Mouse (Mus musculus) layer of hippocampus, adult 8-10 months (tissue): ENCODE data around the gene Anks4b. TPM values are rescaled to one million over a fixed set of nuclear protein-coding genes. Genes with fewer than 3 reads are reported as not detected.

Source experiments
- DNase-seq, 2 experiments: peaks; one replicate each; pipeline ENCODE4 v3.0.0; 2022; ENCODE audit warnings: low spot score in 2 of 2
- total RNA-seq, 4 experiments: library from RNA; stranded (reverse); gene quantifications; 2 replicates each; pipeline ENCODE4 v1.2.4; 2022

The Anks4b gene
- under 1 TPM; 0.22 to 0.45 (median 0.34) TPM for total RNA-seq

DNA sequence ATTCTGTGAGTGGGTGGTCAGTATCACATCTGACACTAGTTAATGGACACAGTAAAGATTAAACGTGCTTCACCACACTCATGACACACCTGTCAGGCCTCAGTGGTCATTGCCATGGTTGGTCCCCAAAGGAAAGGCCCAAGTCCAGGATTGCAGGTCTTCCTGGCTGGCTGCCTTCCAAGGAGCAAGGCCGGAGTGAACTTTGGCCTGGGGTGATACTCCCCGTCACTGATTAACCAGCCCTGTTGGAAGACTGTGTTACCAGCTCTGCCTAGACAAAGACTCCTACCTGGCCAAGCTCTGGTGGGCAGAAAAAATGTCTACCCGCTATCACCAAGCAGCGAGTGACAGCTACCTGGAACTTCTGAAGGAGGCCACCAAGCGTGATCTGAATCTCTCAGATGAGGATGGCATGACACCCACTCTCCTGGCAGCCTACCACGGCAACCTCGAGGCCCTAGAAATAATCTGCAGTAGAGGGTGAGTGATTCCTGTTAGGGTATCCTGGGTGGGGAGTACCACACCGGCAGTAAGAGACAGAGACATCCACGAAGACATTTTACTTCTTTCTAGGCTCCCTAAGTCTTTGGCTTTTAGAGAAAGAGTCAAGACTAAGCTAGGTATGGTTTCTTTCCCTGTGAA lies at the start of gene Anks4b:
Anks4b (plus strand) TSS at position 256 of the 642 bp plus-strand sequence.
- no peak for DNase-seq

GRCm38 (mm10) chr7:120124844-120125243 lies 48.8 kb upstream of the Anks4b start:
- peak; percentile 66 to 79 for DNase-seq

DNA sequence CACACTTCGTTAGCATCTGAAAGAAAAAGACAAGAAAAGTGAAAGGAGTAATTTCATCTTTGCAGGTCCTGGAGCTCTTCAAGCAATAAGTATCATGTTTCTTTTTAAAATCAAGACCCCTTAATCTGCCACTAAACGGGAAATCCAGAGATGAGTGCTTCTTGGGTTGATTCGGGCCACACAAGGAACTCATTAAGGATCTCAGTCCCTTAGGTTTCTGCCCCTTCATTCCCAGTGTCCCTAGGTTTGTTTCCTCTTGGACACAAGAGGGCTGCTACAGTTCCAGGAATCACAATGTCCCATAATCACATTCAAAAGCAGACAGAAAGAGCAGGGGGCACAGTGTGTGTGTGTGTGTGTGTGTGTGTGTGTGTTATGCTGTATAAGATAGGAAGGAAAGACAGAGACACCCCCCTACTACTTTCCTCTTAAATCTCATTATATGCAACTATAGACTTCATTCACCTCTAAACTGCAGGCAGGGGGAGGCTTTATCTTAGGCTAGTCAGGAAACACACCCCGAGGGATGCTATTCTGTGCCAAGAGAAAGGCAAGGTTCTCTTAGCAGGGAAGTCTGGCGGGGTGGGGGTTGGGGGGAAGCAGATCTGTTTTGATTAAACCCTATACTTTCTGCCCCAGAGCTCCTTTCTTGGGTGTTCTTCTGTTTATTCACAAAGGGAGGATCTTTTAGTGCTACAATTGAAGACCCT lies 46.5 kb upstream of the Anks4b start:
- no peak for DNase-seq

- no peak for DNase-seq
Observed at GRCm38 (mm10) chr7:120127686-120128059, 46.0 kb upstream of the Anks4b start.

GRCm38 (mm10) chr7:120128951-120129350 lies 44.7 kb upstream of the Anks4b start:
- DNase-seq, result peak; percentile 34 to 41

GRCm38 (mm10) chr7:120142743-120143142 lies 30.9 kb upstream of the Anks4b start:
- DNase-seq, result no peak

DNA sequence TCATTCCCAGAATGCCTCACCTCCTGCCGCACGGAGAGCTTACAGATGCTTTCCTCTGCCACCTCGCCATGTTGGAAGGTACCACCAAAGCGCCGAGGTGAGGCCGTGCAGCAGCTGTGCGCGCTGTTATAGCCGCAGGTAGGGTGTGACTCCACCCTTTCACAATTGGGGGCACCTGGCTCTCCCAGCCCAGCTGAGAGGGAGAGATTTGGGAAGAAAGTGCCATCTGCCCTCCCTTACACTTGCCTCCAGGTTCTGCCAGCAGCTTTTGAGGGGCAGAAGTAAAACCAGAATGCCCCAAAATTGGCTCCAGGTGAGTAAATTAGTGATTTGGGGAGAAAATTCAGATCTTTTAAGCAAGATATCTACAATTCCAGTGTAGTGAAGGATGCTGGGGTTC lies 28.5 kb upstream of the Anks4b start, which contains the start of gene Zp2:
Zp2 (minus strand) TSS at position 101 of the 400 bp plus-strand sequence.
- no peak for DNase-seq

GRCm38 (mm10) chr7:120150257-120150656 lies 23.4 kb upstream of the Anks4b start:
- DNase-seq, result no peak

DNA sequence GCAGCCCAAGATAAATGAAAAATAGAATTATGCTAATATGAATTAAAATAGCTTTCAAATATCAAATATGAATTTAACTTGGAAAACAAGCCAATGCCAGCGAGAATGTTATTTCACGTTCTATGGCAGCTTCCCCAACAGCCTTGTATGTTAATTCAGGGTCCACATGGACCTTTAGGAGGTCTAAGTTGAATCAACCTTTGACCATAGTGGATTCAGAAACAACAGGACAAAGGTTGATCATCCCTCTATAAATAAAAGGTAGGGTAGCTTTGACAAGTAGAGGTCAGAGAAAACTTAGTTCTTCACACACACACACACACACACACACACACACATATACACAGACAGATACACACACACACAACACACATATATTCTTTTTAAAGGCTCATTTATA lies 22.8 kb upstream of the Anks4b start:
- no peak for DNase-seq

DNA sequence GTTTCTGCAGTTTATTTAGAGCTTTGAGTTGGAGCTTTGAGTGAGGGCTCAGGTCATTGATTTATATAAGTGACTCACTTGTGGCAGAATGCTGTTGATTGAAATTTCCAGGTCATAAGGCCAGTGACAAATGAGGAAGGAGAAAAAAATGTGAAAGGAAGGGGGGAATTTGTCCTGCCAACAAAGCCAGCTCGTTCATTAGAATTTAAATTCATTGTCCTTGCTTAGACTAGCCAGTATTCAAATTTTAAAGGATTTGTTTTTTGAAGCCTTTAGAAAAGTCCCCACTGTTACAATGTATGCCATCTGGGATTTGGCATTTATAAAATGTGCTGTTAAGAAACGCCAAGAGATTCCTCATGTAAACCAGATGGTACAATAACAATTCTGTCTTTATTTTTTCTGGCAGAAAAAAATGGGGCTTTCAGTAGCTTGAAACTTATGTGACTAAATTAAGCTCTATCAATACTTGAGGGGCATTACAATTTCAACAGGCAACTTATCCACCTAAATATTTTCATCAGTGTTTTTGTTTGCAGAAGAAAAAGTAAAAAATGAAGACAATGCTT lies 16.7 kb upstream of the Anks4b start:
- DNase-seq, result no peak

DNA sequence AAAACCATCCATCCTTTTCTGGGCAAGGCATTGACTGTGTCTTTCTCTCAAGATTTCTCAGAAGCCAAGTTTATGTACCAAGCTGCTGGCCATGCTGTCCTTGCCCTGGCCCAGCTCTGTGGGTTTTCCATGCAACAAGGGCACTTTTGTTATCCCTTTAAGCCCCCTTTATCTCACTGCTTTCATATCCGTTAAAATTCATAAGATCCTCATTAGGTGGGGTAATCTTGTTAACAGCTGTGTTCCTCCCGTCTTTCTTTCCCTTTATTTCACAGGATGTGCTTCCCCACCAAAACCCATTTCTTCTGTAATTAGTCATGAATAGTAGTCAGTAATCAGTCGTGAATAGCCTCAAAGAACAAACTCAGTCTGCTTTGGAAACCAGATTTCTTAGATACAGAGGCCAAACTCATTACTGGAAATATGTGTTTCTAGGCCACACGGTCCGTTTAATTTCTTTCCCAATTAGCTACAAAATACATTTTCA lies 16.0 kb upstream of the Anks4b start:
- DNase-seq, result no peak

- DNase-seq, result no peak
Observed at GRCm38 (mm10) chr7:120158121-120158613, 15.5 kb upstream of the Anks4b start.

DNA sequence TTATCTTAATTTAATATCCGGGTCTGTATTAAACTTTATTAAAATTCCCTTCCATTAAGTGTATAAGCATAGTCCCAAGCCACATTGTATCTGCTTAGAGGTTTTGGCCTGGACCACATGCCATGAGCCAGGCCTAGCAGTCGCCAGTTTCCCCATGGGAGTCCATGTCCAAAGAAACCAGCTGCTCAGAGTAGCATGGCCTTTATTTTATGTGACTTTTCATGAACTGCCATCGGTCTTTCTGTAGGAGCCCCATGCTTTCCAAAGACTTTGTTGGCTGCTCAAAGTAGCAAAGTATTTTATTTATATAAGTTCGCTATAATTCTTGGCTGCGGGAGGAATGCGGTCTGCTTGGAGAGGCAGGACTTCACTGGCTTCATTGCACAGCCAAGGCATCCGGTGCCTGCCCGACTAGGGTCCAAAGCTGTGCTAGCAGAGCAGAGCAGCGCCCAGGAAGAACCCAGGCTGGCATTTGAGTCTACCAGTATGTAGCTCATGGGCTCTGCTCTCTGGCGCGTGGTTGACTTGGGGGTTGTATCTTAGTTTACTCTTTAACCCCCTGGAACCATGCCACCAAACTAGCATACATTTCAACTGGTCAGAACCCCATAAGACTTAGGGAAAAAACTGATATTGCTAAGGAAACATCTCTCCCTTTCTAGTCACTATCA lies 9.9 kb upstream of the Anks4b start:
- DNase-seq, result no peak

- no peak for DNase-seq
Observed at GRCm38 (mm10) chr7:120172188-120172700, 1.4 kb upstream of the Anks4b start.

- no peak for DNase-seq
Observed at GRCm38 (mm10) chr7:120174723-120175504, 1.3 kb downstream of the Anks4b start.

- DNase-seq, result no peak
Observed at GRCm38 (mm10) chr7:120177611-120178010, 4.0 kb downstream of the Anks4b start.

- no peak for DNase-seq
Observed at GRCm38 (mm10) chr7:120178935-120179334, 5.3 kb downstream of the Anks4b start.

GRCm38 (mm10) chr7:120180547-120180946 lies 6.9 kb downstream of the Anks4b start:
- DNase-seq, result no peak

GRCm38 (mm10) chr7:120181401-120182230 lies 8.0 kb downstream of the Anks4b start:
- DNase-seq, result no peak

DNA sequence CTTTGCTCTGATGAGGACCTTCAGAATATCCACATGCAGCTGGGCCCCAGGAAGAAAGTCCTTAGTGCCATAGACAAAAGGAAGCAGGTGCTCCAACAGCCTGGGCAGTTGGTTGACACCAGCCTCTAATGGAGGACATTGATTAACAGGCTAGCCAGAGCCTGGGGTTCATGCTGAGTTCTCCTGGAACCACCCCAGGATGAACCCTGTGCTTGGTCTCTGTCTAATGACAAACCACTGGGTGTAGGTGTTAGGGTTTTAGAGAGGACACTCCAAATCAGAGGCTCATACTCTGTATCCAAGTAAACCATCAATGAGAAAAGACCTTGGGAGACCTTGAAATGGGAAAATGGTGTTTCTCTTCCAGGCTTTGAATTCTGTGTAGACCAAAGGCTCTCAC lies 9.2 kb downstream of the Anks4b start:
- no peak for DNase-seq
